Mouse (Mus musculus) lung, embryonic 14.5 days (tissue): ENCODE measurements around the gene Rela. TPM values are rescaled to one million over a fixed set of nuclear protein-coding genes. Genes with fewer than 3 reads are reported as not detected.

Experiments used
- ATAC-seq: fragments of 200-750 bp; cut with Nextera tagmentation; 2 replicates; pipeline ENCODE4 v1.8.0; 2017; ENCODE audit warnings: mild to moderate bottlenecking, moderate TSS enrichment, moderate library complexity; ENCODE audit not compliant: insufficient read depth
- DNase-seq: peaks from one replicate; pipeline ENCODE4 v3.0.0-alpha.2; 2015
- H3K27ac ChIP-seq: fragments of 300-500 bp; sonication (generic); 2 replicates; pipeline ENCODE4 v1.5.1; 2014; ENCODE audit warnings: low read depth, mild to moderate bottlenecking, moderate library complexity
- H3K27me3 ChIP-seq: fragments of 300-500 bp; sonication (generic); 2 replicates; pipeline ENCODE4 v1.6.1; 2014; ENCODE audit warnings: low read length, control low read depth; ENCODE audit not compliant: insufficient read depth
- H3K36me3 ChIP-seq: fragments of 300-500 bp; sonication (generic); 2 replicates; pipeline ENCODE4 v1.6.1; 2014; ENCODE audit warnings: control low read depth; ENCODE audit not compliant: insufficient read depth
- H3K4me1 ChIP-seq: fragments of 300-500 bp; sonication (generic); 2 replicates; pipeline ENCODE4 v1.6.1; 2014; ENCODE audit warnings: antibody characterized with exemption, control low read depth; ENCODE audit not compliant: insufficient read depth
- H3K4me2 ChIP-seq: fragments of 300-500 bp; sonication (generic); 2 replicates; pipeline ENCODE4 v1.6.1; 2014; ENCODE audit warnings: mild to moderate bottlenecking
- H3K4me3 ChIP-seq: fragments of 300-500 bp; sonication (generic); 2 replicates; pipeline ENCODE4 v1.5.1; 2014; ENCODE audit warnings: low read depth, low read length
- H3K9ac ChIP-seq: fragments of 300-500 bp; sonication (generic); 2 replicates; pipeline ENCODE4 v1.6.1; 2014
- H3K9me3 ChIP-seq: fragments of 300-500 bp; sonication (generic); 2 replicates; pipeline ENCODE4 v1.6.1; 2016; ENCODE audit warnings: low read depth, low read length, control low read depth
- CTCF ChIP-seq: IDR thresholded peaks from 2 replicates; pipeline ENCODE4 v1.5.1; 2016; ENCODE audit warnings: antibody characterized with exemption, low read depth
- WGBS: fragments of 180-500 bp; shearing (Covaris S2); extraction: QIAGEN DNeasy Blood & Tissue Kit; methylation state at CpG from one replicate; pipeline ENCODE4 v1.1.7; 2014; 5-methylcytosine and 5-hydroxymethylcytosine counted together
- polyA plus RNA-seq: library from polyadenylated mRNA; unstranded; fragments of >200 nt; fragmentation: Nextera tagmentation; extraction: Ambion mirVana; gene quantifications from 2 replicates; pipeline ENCODE4 v1.2.1, GENCODE M21; 2014

Rela gene
- polyA plus RNA-seq, result 52.3 and 54.2 TPM in 2 replicates

DNA sequence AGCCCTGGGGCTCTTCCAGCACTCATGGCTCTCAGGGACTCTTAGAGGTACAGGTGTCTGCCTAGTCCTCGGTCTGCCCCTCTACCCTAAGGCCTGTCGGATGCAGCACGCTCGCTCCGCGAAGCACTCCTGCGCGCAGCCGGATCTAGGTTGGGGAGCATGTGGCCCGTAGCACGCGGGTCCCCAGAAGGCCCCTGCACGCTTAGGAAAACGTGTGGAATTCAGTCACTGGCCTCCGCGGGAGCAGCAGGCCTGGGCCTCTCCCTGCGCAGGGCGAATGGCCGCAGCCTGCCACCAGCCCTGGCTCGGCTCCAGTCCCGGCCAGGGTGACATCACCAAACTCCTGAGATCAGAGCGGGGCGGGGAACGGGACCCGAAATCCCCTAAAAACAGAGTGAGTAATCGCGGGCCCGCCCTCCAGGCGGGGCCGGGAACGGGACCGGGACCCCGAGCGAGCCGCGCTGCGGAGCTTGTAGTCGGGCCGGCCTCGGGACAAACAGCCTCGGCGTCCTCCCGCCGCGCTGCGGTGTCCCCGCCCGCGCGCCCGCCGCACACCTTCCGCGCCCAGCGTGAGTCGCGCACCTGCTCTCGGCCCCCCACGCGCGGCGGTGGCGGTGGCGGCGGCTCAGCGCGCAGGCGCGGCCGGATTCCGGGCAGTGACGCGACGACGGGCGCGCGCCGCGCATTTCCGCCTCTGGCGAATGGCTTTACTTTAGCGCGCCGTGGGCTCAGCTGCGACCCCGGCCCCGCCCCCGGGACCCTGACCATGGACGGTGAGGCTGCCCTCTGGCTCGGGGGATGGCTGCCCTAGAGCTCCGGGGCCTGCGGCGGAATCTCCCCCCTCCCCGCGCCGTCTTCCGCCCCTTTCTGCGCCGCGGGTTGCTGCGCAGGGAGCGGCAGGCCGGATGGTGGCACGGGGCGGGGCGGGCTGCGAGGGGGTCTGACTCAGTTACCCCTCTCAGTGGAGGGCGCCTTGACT lies at the start of gene Rela:
Rela (plus strand) TSS at position 415 of the 979 bp plus-strand sequence.
- Histone ChIP-seq H3K4me1 (peaks cover 12% of the 10 kb centered on the region), H3K27ac (peak within 1 kb of the TSS; percentile 95), H3K36me3 (peaks cover 39% of the 10 kb centered on the region), H3K9me3 (no peaks in the 10 kb centered on the region), H3K9ac (peak within 1 kb of the TSS; percentile 89), H3K27me3 (no peaks in the 10 kb centered on the region), H3K4me2 (peak within 1 kb of the TSS; percentile 94), H3K4me3 (peak within 1 kb of the TSS; percentile 78)
- no peak for TF ChIP-seq CTCF
- peak; percentile 93 for DNase-seq
- WGBS, result under 1% methylated on average over 109 of the region's 109 CpGs
- peak; percentile 88 for ATAC-seq

GRCm38 (mm10) chr19:5589159-5589558 lies 48.1 kb upstream of the Rela start:
- DNase-seq (no peak), ATAC-seq (no peak)
- H3K27me3 ChIP-seq, result no peaks in the 10 kb centered on the region
- H3K27ac ChIP-seq, result no peak overlapping the region
- H3K4me3 ChIP-seq, result no peak overlapping the region
- no peaks in the 10 kb centered on the region for H3K36me3 ChIP-seq
- no peak overlapping the region for H3K4me2 ChIP-seq
- 69% methylated on average over 9 of the region's 9 CpGs for WGBS
- TF ChIP-seq CTCF, result peak; percentile 9; the same call in 1 of the 2 replicates
- no peaks in the 10 kb centered on the region for H3K9me3 ChIP-seq
- H3K4me1 ChIP-seq, result no peaks in the 10 kb centered on the region
- H3K9ac ChIP-seq, result no peak overlapping the region

- Histone ChIP-seq H3K9me3 (no peaks in the 10 kb centered on the region), H3K4me1 (no peaks in the 10 kb centered on the region), H3K4me2 (no peak overlapping the region), H3K4me3 (no peak overlapping the region), H3K9ac (no peak overlapping the region), H3K36me3 (no peaks in the 10 kb centered on the region), H3K27ac (no peak overlapping the region), H3K27me3 (no peaks in the 10 kb centered on the region)
- ATAC-seq (no peak), DNase-seq (no peak)
- TF ChIP-seq CTCF, result no peak
- 88% methylated on average over 6 of the region's 6 CpGs for WGBS
These were observed 45.4 kb upstream of the Rela start for GRCm38 (mm10) chr19:5591888-5592287.

GRCm38 (mm10) chr19:5599224-5599623 lies 38.1 kb upstream of the Rela start:
- Histone ChIP-seq H3K9ac (no peak overlapping the region), H3K9me3 (no peaks in the 10 kb centered on the region), H3K4me3 (no peak overlapping the region), H3K36me3 (peaks cover 15% of the 10 kb centered on the region), H3K4me1 (peaks cover 11% of the 10 kb centered on the region; the same call in 1 of the 2 replicates), H3K27me3 (no peaks in the 10 kb centered on the region), H3K4me2 (no peak overlapping the region), H3K27ac (no peak overlapping the region)
- WGBS, result 72% methylated on average over 4 of the region's 4 CpGs
- no peak for DNase-seq
- TF ChIP-seq CTCF, result no peak
- ATAC-seq, result no peak

- peak; percentile 87 for ATAC-seq
These were observed 35.3 kb upstream of the Rela start, which contains the start of gene Rnaseh2c for GRCm38 (mm10) chr19:5601752-5602541. Gene Rnaseh2c (plus strand): TSS chr19:5601873.

GRCm38 (mm10) chr19:5603664-5604063 lies 33.6 kb upstream of the Rela start:
- Histone ChIP-seq H3K4me3 (no peak overlapping the region), H3K4me1 (peaks cover 12% of the 10 kb centered on the region; the same call in 1 of the 2 replicates), H3K4me2 (no peak overlapping the region), H3K27me3 (no peaks in the 10 kb centered on the region), H3K36me3 (peaks cover 59% of the 10 kb centered on the region), H3K9ac (no peak overlapping the region), H3K27ac (no peak overlapping the region), H3K9me3 (no peaks in the 10 kb centered on the region)
- DNase-seq, result no peak
- no peak for TF ChIP-seq CTCF
- no peak for ATAC-seq
- WGBS, result 90% methylated on average over 7 of the region's 7 CpGs

More at GRCm38 (mm10) chr19:5601752-5602541, 35.3 kb upstream of the Rela start, which contains the start of gene Rnaseh2c:
- no peak for TF ChIP-seq CTCF
- H3K9me3 ChIP-seq, result no peaks in the 10 kb centered on the region
- under 1% methylated on average over 64 of the region's 64 CpGs for WGBS
- peaks cover 11% of the 10 kb centered on the region; the same call in 1 of the 2 replicates for H3K4me1 ChIP-seq
- peaks cover 42% of the 10 kb centered on the region for H3K36me3 ChIP-seq
- H3K27ac ChIP-seq, result peak within 1 kb of the TSS; percentile 88
- H3K9ac ChIP-seq, result peak within 1 kb of the TSS; percentile 95
- peak; percentile 90 for DNase-seq
- no peaks in the 10 kb centered on the region for H3K27me3 ChIP-seq
- H3K4me3 ChIP-seq, result peak within 1 kb of the TSS; percentile 91
- peak within 1 kb of the TSS; percentile 94 for H3K4me2 ChIP-seq
